Mouse (Mus musculus): ENCODE measurements at regions not wholly inside any gene's neighbourhood (a gene's known extent, or its start where the extent isn't known, plus 50 kb on each side); places are given as distances from the start of the nearest gene placed in this dataset.

- no peak for DNase-seq (ENCODE audit: low spot score in 2 of 2)
These were observed 63.9 kb upstream of the Fibin start for GRCm38 (mm10) chr2:110426881-110427280.

- no peak for DNase-seq (ENCODE audit: low spot score in 2 of 2)
These were observed 89.7 kb upstream of the Fibin start for GRCm38 (mm10) chr2:110452694-110453093.

- DNase-seq (ENCODE audit: low spot score in 2 of 2): no peak
These were observed 109.5 kb upstream of the Fibin start for GRCm38 (mm10) chr2:110472307-110472995.

GRCm38 (mm10) chr2:110476591-110476990 is 113.6 kb upstream of the Fibin start:
- peak; percentile 31 to 45 for DNase-seq (ENCODE audit: low spot score in 2 of 2)

GRCm38 (mm10) chr2:110481327-110481726 is 115.8 kb upstream of the Slc5a12 start:
- DNase-seq (ENCODE audit: low spot score in 2 of 2): no peak

GRCm38 (mm10) chr2:110486201-110486600 is 110.9 kb upstream of the Slc5a12 start:
- no peak for DNase-seq (ENCODE audit: low spot score in 2 of 2)

GRCm38 (mm10) chr2:110486724-110487123 is 110.4 kb upstream of the Slc5a12 start:
- DNase-seq (ENCODE audit: low spot score in 2 of 2): peak; percentile 22

- no peak for DNase-seq (ENCODE audit: low spot score in 2 of 2)
These were observed 109.1 kb upstream of the Slc5a12 start for GRCm38 (mm10) chr2:110487950-110488349.

GRCm38 (mm10) chr2:110501786-110502185 is 95.3 kb upstream of the Slc5a12 start:
- DNase-seq (ENCODE audit: low spot score in 2 of 2): no peak

- no peak for DNase-seq (ENCODE audit: low spot score in 2 of 2)
These were observed 88.8 kb upstream of the Slc5a12 start for GRCm38 (mm10) chr2:110508162-110508748.

GRCm38 (mm10) chr2:110523173-110523803 is 73.8 kb upstream of the Slc5a12 start:
- DNase-seq (ENCODE audit: low spot score in 2 of 2): no peak

- no peak for DNase-seq (ENCODE audit: low spot score in 2 of 2)
These were observed 68.9 kb upstream of the Slc5a12 start for GRCm38 (mm10) chr2:110528191-110528590.

GRCm38 (mm10) chr2:110540140-110540539 is 57.0 kb upstream of the Slc5a12 start:
- DNase-seq (ENCODE audit: low spot score in 2 of 2): no peak

- DNase-seq (ENCODE audit: low spot score in 2 of 2): no peak
These were observed 56.3 kb upstream of the Slc5a12 start for GRCm38 (mm10) chr2:110540570-110541357.

- DNase-seq (ENCODE audit: low spot score in 2 of 2): no peak
These were observed 55.8 kb upstream of the Slc5a12 start for GRCm38 (mm10) chr2:110541358-110541737.

Measured in right cerebral cortex, postnatal 10 days (tissue).